Mouse (Mus musculus) cerebellum, postnatal 14 days (tissue): ENCODE data around the gene Myh2.

Source experiments
- DNase-seq, 2 experiments: peaks; one replicate each; pipeline ENCODE4 v3.0.0; 2021; ENCODE audit warnings: mixed read lengths in 2 of 2

The Myh2 gene

GRCm38 (mm10) chr11:67153123-67153522, 17.7 kb upstream of the Myh2 start:
- DNase-seq, result peak; percentile 76 to 79

- DNase-seq, result no peak
Observed at GRCm38 (mm10) chr11:67153843-67154242, 17.0 kb upstream of the Myh2 start.

- no peak for DNase-seq
Observed at GRCm38 (mm10) chr11:67155650-67156049, 15.2 kb upstream of the Myh2 start.

DNA sequence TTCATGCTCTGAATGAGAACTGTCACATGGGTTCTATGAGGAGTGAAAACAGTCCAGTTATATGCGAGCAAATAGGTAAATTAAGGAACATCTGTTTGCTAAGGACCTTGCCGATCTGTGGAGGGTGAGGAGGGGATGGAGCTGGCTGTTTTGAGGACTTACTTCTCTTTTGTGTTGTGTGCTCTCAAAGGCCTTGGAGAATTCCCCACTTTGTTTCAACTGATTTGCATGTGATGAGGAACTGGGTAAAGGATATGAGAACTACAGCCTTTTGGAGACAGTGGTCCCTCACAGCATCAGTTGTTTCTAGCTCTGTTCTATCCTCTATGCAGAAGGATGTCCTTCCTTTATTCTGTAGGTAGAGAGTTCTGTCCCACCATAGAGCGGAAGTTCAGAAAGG, 10.7 kb upstream of the Myh2 start:
- DNase-seq, result no peak

- DNase-seq, result no peak
Observed at GRCm38 (mm10) chr11:67163701-67164100, 7.1 kb upstream of the Myh2 start.

DNA sequence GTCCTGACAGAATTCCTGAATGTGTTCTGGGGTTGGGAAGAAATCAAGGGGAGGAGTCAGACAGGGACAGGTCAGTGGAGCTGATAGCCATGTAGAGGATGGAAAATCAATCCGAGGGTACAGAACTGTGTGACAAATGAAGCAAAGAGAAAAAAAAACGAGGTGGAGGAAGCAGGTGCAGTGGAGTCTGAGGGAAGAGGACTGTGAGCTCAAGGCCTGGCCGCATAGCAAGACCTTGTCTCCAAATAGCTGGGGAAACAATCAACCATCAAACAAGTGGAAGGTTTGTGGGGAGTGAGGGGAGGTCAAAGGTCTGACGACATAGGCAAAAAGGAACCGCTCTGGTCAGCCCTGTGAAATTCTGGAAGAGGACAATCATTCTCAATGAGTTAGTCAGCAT, 6.0 kb upstream of the Myh2 start:
- DNase-seq, result no peak

DNA sequence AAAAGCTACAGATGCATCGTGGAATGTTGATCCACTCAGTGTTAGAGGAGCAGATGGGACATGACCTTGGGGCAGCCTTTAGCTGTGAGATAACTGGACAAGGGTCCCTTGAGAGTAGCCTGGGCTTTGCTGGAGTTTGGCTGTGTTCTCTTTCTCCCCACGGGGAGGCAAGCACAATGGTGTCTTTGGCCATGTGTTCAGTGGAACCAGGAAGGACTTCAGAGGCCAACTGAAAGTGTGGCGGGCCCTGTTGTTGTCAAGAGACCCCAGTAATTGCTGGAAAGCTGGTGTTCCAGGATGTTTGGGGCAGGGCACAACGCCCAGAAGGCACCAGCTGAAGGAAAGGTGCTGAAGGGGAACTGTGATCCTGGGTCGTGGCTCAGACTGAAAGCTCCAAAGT, 1.5 kb upstream of the Myh2 start:
- peak in 1 of 2 experiments; percentile 3 for DNase-seq

DNA sequence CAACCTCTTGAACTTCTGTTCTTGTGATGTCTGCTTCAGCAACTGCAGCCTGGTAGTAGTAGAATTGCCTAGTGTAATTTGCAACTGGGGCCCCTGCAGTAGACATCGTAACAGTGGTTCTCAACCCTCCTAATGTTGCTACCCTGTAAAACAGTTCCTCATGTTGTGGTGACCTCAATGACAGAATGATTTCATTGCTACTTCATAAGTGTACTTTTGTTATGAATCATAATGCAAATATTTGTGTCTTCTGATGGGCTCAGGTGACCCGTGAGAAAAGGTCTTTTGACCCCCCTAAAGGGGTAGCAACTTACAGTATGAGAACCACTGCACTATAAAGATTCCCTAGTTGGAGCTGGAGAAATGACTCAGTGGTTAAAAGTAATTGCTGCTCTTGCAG, 1.6 kb downstream of the Myh2 start:
- no peak for DNase-seq

DNA sequence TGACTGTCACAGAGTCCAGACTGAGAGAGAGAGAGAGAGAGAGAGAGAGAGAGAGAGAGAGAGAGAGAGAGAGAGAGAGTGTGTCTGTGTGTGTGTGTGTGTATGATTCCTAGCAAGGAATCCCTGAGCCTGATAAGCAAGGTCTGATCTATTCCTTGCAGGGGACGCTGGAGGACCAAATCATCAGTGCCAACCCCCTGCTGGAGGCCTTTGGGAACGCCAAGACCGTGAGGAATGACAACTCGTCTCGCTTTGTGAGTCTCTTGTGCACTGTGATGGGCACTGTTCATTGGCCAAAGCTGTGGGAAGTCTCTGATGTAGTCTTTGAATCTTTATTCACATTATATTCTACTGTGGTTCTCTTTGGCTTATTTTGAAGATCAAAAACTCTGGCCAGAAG, 5.5 kb downstream of the Myh2 start:
- peak; percentile 43 to 54 for DNase-seq

DNA sequence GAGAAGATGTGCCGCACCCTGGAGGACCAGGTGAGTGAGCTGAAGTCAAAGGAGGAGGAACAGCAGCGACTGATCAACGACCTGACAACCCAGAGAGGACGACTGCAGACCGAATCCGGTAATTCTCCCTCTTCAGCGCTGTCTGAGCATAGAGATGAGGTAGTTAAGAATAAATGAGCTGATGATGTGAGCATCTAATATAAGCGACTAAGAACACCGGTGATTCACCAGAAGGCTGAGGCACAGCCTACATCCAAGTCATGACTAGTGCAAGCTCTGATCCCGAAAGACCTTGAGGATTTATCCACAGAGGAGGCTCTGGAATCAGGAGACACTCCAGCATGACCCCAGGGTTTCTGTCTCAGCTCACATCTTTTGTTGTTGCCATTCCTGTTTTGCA, 19.5 kb downstream of the Myh2 start:
- DNase-seq, result no peak

- DNase-seq, result no peak
Observed at GRCm38 (mm10) chr11:67190814-67191213, 20.0 kb downstream of the Myh2 start.

GRCm38 (mm10) chr11:67191496-67191895, 20.7 kb downstream of the Myh2 start:
- no peak for DNase-seq

DNA sequence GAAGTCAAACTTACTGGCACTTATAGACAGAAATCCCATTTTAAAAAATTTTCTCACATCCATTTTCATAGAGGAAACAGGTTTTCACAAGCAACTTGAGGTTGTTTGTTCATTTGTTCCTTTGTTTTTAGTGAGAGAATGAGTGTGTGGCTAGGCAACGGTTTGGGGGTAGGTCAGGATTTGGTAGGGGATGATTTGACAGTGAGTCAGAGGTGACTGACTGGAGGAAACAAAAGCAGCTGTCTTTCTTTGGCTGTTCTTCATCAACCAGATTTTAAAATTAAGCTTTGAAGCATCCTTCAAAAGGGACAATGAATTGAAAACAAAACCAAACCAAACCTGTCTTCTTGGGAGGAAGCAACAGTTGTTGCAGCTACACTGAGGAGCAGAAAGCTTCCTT, 28.5 kb downstream of the Myh2 start:
- DNase-seq, result no peak

DNA sequence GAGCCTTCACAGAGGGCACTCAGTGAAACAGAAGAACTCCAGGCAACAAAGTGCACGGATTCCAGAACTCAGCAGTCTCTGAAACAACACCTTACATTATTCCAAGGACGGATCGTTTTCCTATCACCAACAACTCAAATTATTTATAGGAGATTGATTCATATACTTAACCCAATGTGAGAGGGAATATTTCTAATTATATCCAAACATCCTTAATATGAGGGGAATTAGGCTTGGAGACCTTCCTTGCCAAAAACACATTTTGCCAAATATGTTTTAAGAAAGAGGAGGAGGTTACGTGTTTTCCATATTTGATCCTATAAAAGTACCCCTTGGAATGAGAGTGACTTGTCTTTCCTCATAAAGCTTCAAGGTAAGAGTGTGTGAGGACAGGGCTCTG, 28.9 kb downstream of the Myh2 start, which contains the start of gene Myh1:
Gene Myh1, plus strand, starts transcription at position 301 of the 400 bp plus-strand sequence.
- no peak for DNase-seq

DNA sequence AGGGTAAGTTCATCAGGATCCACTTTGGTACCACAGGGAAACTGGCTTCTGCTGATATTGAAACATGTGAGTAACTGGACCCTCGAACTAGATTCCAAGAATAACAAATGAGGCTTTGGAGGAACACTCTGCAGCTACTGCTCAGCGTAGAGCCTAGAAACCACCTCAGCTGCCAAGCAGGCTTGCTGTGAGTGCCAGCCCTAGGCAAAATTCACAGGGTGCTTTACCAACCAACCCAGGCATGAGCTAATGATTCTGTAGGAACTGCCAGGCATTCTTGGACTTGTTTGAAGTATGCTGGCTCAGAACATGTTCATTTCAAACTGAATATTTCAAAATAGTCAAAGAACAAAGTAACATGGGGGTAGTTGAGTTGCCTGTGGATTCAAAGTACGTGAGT, 33.9 kb downstream of the Myh2 start:
- peak; percentile 5 to 30 for DNase-seq

- no peak for DNase-seq
Observed at GRCm38 (mm10) chr11:67221803-67222202, 51.0 kb downstream of the Myh2 start.

DNA sequence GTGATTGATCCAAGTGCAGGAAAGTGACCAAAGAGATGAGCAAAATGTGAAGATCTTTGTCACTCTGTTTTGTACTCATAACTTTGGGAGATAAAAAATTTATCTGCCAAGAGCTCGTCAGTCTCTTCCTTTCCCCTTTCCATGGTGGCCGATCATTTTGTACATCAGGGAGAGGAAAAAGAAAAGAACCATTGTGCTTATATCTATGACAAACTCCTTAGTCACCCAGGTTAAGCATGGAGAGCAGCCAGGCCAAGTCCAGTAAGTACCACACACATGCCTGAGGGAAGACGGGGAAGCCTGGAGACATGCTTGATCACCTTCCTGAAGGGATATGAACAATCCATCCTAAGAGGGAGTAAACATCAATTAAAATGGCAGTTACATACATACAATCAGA, 53.6 kb downstream of the Myh2 start:
- no peak for DNase-seq

DNA sequence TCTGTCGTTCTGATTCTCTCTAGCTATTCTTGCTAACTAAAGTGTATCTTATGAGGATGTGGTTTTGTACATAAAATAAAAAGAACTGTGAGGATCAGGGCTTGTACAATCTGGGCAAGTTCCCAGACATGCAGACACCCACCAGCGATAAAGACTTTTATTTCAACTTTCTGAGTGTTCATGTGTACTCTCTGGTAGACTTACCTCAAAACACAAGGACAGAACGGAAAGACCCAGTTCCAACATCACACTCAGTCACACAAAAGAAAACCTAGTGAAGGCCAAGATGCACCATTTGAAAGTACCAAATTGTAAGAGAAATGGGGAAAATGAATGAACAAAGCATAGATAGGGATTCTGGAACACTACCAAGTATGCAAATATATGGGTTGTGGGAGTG, 57.9 kb downstream of the Myh2 start:
- DNase-seq, result no peak

GRCm38 (mm10) chr11:67229166-67229565, 58.3 kb downstream of the Myh2 start:
- DNase-seq, result no peak

DNA sequence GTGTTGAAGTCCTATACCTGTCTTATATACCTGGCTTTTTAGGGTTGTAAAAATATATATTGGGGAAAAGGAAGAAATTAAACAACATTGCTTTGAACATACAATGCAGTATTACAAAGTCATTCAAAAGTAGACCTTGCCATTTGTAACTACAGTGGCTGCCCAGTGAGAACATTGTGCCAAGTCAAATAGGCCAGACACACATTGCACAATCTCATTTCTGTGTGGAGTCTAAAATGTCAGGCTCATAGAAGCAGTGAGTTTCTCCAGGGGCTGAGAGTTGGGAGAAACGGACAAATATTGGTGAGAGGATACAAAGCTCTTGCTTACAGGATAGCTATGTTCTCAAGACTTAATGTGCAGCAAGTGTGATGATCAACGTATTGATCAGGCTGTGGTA, 59.1 kb downstream of the Myh2 start:
- no peak for DNase-seq

- DNase-seq, result peak; percentile 68 to 78
Observed at GRCm38 (mm10) chr11:67235639-67236358, 65.0 kb downstream of the Myh2 start.

DNA sequence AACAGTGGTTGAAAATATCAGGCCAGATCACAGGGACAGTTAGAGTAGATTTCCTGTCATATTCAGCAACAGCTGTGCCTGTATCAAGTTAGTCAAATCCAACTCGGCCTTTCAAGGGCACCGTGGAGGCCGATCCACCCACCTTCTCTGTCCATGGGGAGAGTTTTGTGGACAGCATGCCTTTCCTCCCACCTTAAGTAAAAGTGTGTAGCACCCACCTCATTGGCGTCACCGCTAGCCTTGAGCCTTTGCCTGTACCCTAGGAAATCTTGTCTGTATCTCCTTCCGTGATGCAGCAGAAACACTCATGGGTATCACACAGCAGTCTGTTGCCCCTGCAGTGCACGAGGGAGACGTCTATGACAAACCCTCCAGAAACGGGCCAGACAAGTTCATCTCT, 66.0 kb downstream of the Myh2 start:
- DNase-seq, result no peak

DNA sequence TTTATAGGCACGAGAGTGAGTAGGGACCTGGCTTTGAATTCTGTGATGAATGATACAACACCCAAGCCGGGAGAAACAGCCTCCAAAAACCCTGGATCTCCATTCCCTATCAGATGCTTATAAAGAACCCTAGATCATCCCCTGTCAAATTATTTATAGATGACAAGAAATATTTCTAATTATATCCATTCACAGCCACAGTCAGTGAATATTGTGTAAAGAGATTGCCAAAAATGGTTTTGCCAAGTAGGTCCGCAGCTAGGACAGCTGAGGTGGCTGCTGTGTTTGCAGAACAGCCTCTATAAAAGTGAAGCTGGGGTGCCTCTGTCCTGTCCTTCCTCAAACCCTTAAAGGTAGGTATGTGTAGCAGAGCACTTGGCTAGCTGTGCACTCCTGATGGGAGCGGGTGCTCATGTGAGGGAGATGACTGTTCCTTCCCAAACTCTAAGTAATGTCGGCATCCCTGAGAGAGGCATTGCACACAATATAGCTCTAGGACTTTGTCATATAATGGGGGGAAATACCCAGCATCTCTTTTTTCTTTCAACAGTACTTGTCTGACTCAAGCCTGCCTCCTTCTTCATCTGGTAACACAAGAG, 66.8 kb downstream of the Myh2 start, which contains the start of gene Myh4:
Gene Myh4, plus strand, starts transcription at position 549 of the 599 bp plus-strand sequence.
- DNase-seq, result no peak

GRCm38 (mm10) chr11:67241051-67241450, 70.2 kb downstream of the Myh2 start:
- DNase-seq, result peak in 1 of 2 experiments; percentile 12
